Mouse (Mus musculus) liver, postnatal 0 days (tissue): ENCODE data around the gene Klhl26. TPM values are rescaled to one million over a fixed set of nuclear protein-coding genes. Genes with fewer than 3 reads are reported as not detected.
A peak's percentile ranks its signal among the peaks of the same experiment; 100 is the strongest.

Source experiments
- ATAC-seq: fragments of 200-750 bp; cut with Nextera tagmentation; 2 replicates; pipeline ENCODE4 v1.8.0; 2017; ENCODE audit warnings: mild to moderate bottlenecking, moderate library complexity
- DNase-seq: peaks from one replicate; pipeline ENCODE4 v3.0.0-alpha.2; 2016
- H3K27ac ChIP-seq: fragments of 300-500 bp; sonication (generic); 2 replicates; pipeline ENCODE4 v1.5.1; 2014; ENCODE audit warnings: antibody characterized with exemption, moderate library complexity, mild to moderate bottlenecking, low read depth
- H3K27me3 ChIP-seq: fragments of 300-500 bp; sonication (generic); 2 replicates; pipeline ENCODE4 v1.6.1; 2014; ENCODE audit warnings: low read length, control low read depth, mixed read lengths; ENCODE audit not compliant: insufficient read depth
- H3K36me3 ChIP-seq: fragments of 300-500 bp; sonication (generic); replicated peaks from 2 replicates; pipeline ENCODE4 v1.6.1; 2014; ENCODE audit warnings: mild to moderate bottlenecking, control low read depth, low read length, moderate library complexity, mixed read lengths; ENCODE audit not compliant: insufficient read depth
- H3K4me1 ChIP-seq: fragments of 300-500 bp; sonication (generic); 2 replicates; pipeline ENCODE4 v1.6.1; 2014; ENCODE audit warnings: antibody characterized with exemption, mild to moderate bottlenecking, control low read depth; ENCODE audit not compliant: insufficient read depth
- H3K4me2 ChIP-seq: fragments of 300-500 bp; sonication (generic); 2 replicates; pipeline ENCODE4 v1.6.1; 2014; ENCODE audit warnings: low read depth, mild to moderate bottlenecking, low read length, moderate library complexity, mixed read lengths
- H3K4me3 ChIP-seq: fragments of 300-500 bp; sonication (generic); 2 replicates; pipeline ENCODE4 v1.5.1; 2014; ENCODE audit warnings: low read depth, low read length
- H3K9ac ChIP-seq: fragments of 300-500 bp; sonication (generic); replicated peaks from 2 replicates; pipeline ENCODE4 v1.6.1; 2014; ENCODE audit warnings: mild to moderate bottlenecking, moderate library complexity
- H3K9me3 ChIP-seq: fragments of 300-500 bp; sonication (generic); 2 replicates; pipeline ENCODE4 v1.6.1; 2016; ENCODE audit warnings: mild to moderate bottlenecking, control low read depth, low read length, mixed read lengths
- CTCF ChIP-seq: sonication (generic); IDR thresholded peaks from 2 replicates; pipeline ENCODE4 v1.5.1; 2016; ENCODE audit warnings: antibody characterized with exemption, low read depth
- EP300 ChIP-seq: IDR thresholded peaks from 2 replicates; pipeline ENCODE4 v1.6.1; 2016; ENCODE audit warnings: antibody characterized with exemption, low read depth, mild to moderate bottlenecking
- WGBS: fragments of 180-500 bp; shearing (Covaris S2); extraction: QIAGEN DNeasy Blood & Tissue Kit; methylation state at CpG from one replicate; pipeline ENCODE4 v1.1.7; 2014; ENCODE audit not compliant: insufficient replicate concordance; 5-methylcytosine and 5-hydroxymethylcytosine counted together
- polyA plus RNA-seq: library from polyadenylated mRNA; unstranded; fragments of >200 nt; fragmentation: Nextera tagmentation; extraction: Ambion mirVana; gene quantifications from 2 replicates; pipeline ENCODE4 v1.2.1, GENCODE M21; 2015

Gene Klhl26
- polyA plus RNA-seq, 1 experiment from 2014 or later = 5.4 TPM

- no peak for ATAC-seq
- Histone ChIP-seq H3K27ac (peak overlapping the region; percentile 31; the same call in 1 of the 2 replicates), H3K9ac (no peak overlapping the region)
These were observed 33.4 kb downstream of the Klhl26 start for GRCm38 (mm10) chr8:70443326-70443725.

GRCm38 (mm10) chr8:70441565-70441964, 35.2 kb downstream of the Klhl26 start:
- H3K4me3 ChIP-seq = no peak overlapping the region
- peaks cover 19% of the 10 kb centered on the region for H3K4me1 ChIP-seq
- DNase-seq (no peak), ATAC-seq (no peak)
- 78% methylated on average over 3 of the region's 3 CpGs for WGBS
- no peak overlapping the region for H3K9ac ChIP-seq
- H3K27ac ChIP-seq = no peak overlapping the region
- H3K27me3 ChIP-seq = no peaks in the 10 kb centered on the region
- H3K36me3 ChIP-seq = no peaks in the 10 kb centered on the region
- H3K4me2 ChIP-seq = no peak overlapping the region
- no peaks in the 10 kb centered on the region for H3K9me3 ChIP-seq
- TF ChIP-seq CTCF (no peak), EP300 (no peak)

More at GRCm38 (mm10) chr8:70443326-70443725, 33.4 kb downstream of the Klhl26 start:
- Histone ChIP-seq H3K27me3 (no peaks in the 10 kb centered on the region), H3K4me3 (no peak overlapping the region), H3K9me3 (no peaks in the 10 kb centered on the region), H3K36me3 (no peaks in the 10 kb centered on the region), H3K4me2 (no peak overlapping the region), H3K4me1 (peaks cover 15% of the 10 kb centered on the region)
- peak; percentile 40 for DNase-seq
- TF ChIP-seq CTCF (no peak), EP300 (no peak; the same call in 1 of the 2 replicates)
- 68% methylated on average over 4 of the region's 4 CpGs for WGBS

- no peaks in the 10 kb centered on the region for H3K9me3 ChIP-seq
- peaks cover 19% of the 10 kb centered on the region for H3K4me1 ChIP-seq
- H3K36me3 ChIP-seq = no peaks in the 10 kb centered on the region; the same call in 1 of the 2 replicates
- no peak overlapping the region; the same call in 1 of the 2 replicates for H3K9ac ChIP-seq
- 51% methylated on average over 3 of the region's 3 CpGs for WGBS
- H3K27ac ChIP-seq = no peak overlapping the region; the same call in 1 of the 2 replicates
- H3K4me2 ChIP-seq = no peak overlapping the region
- no peaks in the 10 kb centered on the region for H3K27me3 ChIP-seq
- TF ChIP-seq EP300 (no peak), CTCF (peak; percentile 28; the same call in 1 of the 2 replicates)
- no peak for ATAC-seq
- no peak overlapping the region for H3K4me3 ChIP-seq
- no peak for DNase-seq
These were observed 36.5 kb downstream of the Klhl26 start for GRCm38 (mm10) chr8:70440246-70440645.

GRCm38 (mm10) chr8:70439848-70440179, 37.0 kb downstream of the Klhl26 start:
- Histone ChIP-seq H3K36me3 (no peaks in the 10 kb centered on the region; the same call in 1 of the 2 replicates), H3K9me3 (no peaks in the 10 kb centered on the region), H3K9ac (peak overlapping the region; percentile 3; the same call in 1 of the 2 replicates), H3K27me3 (no peaks in the 10 kb centered on the region), H3K4me3 (peak overlapping the region; percentile 84), H3K27ac (no peak overlapping the region; the same call in 1 of the 2 replicates), H3K4me2 (peak overlapping the region; percentile 93), H3K4me1 (peaks cover 19% of the 10 kb centered on the region)
- TF ChIP-seq EP300 = no peak
- no peak for TF ChIP-seq CTCF
- WGBS = 2% methylated on average over 7 of the region's 7 CpGs
- ATAC-seq (no peak), DNase-seq (no peak)

GRCm38 (mm10) chr8:70439055-70439847, 37.5 kb downstream of the Klhl26 start, which contains the start of gene Crtc1:
Gene Crtc1 (minus strand): TSS chr8:70439579.
- Histone ChIP-seq H3K36me3 (no peaks in the 10 kb centered on the region; the same call in 1 of the 2 replicates), H3K4me2 (peak within 1 kb of the TSS; percentile 93), H3K27me3 (no peaks in the 10 kb centered on the region), H3K9ac (peak within 1 kb of the TSS; percentile 61), H3K9me3 (no peaks in the 10 kb centered on the region), H3K27ac (peak within 1 kb of the TSS; percentile 60), H3K4me3 (peak within 1 kb of the TSS; percentile 84), H3K4me1 (peaks cover 19% of the 10 kb centered on the region)
- DNase-seq (peak; percentile 98), ATAC-seq (peak; percentile 98)
- TF ChIP-seq EP300 (no peak), CTCF (no peak)
- 1% methylated on average over 66 of the region's 70 CpGs for WGBS

GRCm38 (mm10) chr8:70438423-70438822, 38.3 kb downstream of the Klhl26 start:
- Histone ChIP-seq H3K27me3 (no peaks in the 10 kb centered on the region), H3K27ac (no peak overlapping the region), H3K9ac (no peak overlapping the region), H3K4me3 (no peak overlapping the region; the same call in 1 of the 2 replicates), H3K4me2 (peak overlapping the region; percentile 93), H3K4me1 (peaks cover 16% of the 10 kb centered on the region), H3K36me3 (no peaks in the 10 kb centered on the region; the same call in 1 of the 2 replicates), H3K9me3 (no peaks in the 10 kb centered on the region)
- 73% methylated on average over 2 of the region's 2 CpGs for WGBS
- TF ChIP-seq EP300 = no peak
- TF ChIP-seq CTCF = no peak
- ATAC-seq = no peak
- DNase-seq = no peak
